ENCODE assay signal across 7 mouse cellular contexts in the genomic region with DNA sequence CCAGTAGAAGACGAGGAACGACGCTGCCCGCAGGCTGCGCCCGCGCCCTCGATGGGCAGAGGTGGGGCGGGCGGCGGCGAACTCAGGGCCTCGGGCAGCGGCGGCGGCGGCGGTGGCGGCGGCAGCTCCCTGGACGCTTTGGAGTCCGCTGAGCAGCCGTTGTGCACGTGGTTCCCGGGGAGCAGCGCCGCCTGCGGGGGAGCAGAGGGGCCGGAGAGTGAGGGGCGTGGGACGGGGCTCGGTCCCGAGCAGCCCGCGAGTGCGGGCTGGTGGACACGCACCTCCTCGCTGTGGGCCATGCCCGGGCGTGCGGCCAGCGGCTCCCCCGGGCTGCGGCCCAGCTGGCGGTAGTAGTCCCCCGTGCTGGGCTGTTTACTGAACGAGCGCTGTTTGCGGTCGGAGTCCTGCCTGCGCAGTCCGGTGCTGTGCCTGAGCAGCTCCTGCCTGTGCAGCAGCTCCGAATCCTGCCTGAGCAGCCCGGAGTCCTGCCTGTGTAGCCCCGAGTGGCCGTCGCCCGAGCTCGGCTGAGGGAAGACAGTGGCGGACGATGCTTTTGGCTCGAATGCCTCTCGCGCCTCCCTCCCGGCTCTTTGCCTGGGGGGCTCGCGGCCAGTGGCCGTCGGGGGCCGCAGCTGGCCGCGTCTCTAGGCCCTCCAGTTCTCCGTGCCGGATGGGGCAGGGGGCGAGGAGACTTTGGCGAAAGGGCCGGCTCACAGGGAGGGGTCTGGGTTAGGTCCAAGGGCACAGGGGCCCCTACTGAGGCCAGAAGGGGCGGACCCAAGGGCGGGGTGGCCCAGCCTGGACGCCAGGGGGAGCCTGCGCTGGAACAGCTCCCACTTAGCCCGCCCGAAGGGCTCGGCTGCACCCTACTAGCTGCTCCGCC. TPM values are rescaled to one million over a fixed set of nuclear protein-coding genes. Genes with fewer than 3 reads are reported as not detected.
DNase-seq lines count a peak whose midpoint lies in the region; ATAC-seq lines count a peak whose summit lies in the region.

No protein-coding gene starts in this region.

- no peaks in the 10 kb centered on the region for H3K36me3 ChIP-seq in neural tube, embryonic 14.5 days (ENCODE audit: control insufficient read depth, insufficient read depth, low read length)

- H3K27me3 ChIP-seq in neural tube, embryonic 14.5 days (ENCODE audit: control insufficient read depth, insufficient read depth, low read length), result peaks cover 71% of the 10 kb centered on the region

- peak overlapping the region; percentile 48 for H3K4me2 ChIP-seq in neural tube, embryonic 14.5 days (ENCODE audit: low read depth, low read length)

- H3K4me1 ChIP-seq in brown adipose tissue, adult 24 weeks (ENCODE audit: control insufficient read depth, insufficient read depth, insufficient read length, low read length), result peaks cover 3% of the 10 kb centered on the region; the same call in 1 of the 2 replicates
- H3K4me1 ChIP-seq in neural tube, embryonic 14.5 days (ENCODE audit: control insufficient read depth, insufficient read depth, low read length), result peaks cover 19% of the 10 kb centered on the region

- no peak overlapping the region for H3K27ac ChIP-seq in brown adipose tissue, adult 24 weeks (replicated peaks; ENCODE audit: low read depth, low read length)
- H3K27ac ChIP-seq in neural tube, embryonic 14.5 days (ENCODE audit: low read depth, low read length), result no peak overlapping the region

- peak; percentile 79 for ATAC-seq in neural tube, embryonic 14.5 days (ENCODE audit: low read depth)

- no peak overlapping the region for H3K9ac ChIP-seq in neural tube, embryonic 14.5 days (replicated peaks; ENCODE audit: low read depth, low read length)

- 1% methylated on average over 68 of the region's 85 CpGs for WGBS in neural tube, embryonic 14.5 days

- H3K4me3 ChIP-seq in brown adipose tissue, adult 24 weeks (ENCODE audit: insufficient read depth, low read depth, low read length), result peak overlapping the region; percentile 40
- H3K4me3 ChIP-seq in neural tube, embryonic 14.5 days (ENCODE audit: low read depth, low read length), result peak overlapping the region; percentile 21

- DNase-seq in thymus, postnatal 36 days, result peak; percentile 50 to 54
- DNase-seq in thymus, postnatal 25 days, result no peak
- DNase-seq in heart, adult 8-10 months (ENCODE audit: low spot score), result peak; percentile 33
- peak; percentile 74 for DNase-seq in kidney, adult 11 months
- DNase-seq in lung, adult 18-20 months, result peak; percentile 62 to 72

- no peaks in the 10 kb centered on the region for H3K9me3 ChIP-seq in neural tube, embryonic 14.5 days (ENCODE audit: control insufficient read depth, low read length)

RNA-seq across cellular contexts. Expression of a gene that starts 15.3 kb away (rescaled TPM):
- 1.9 TPM in 1 of 2 replicates, not detected in the other for polyA plus RNA-seq in brown adipose tissue, adult 24 weeks (2012; ENCODE audit: insufficient read depth, insufficient read length, missing spikeins)
- 1 to 10 TPM; 1.1 to 3.2 (median 1.8) TPM for total RNA-seq in heart, adult 8-10 months (2022)
- 0.54 and 1.1 TPM in 2 replicates for polyA plus RNA-seq in neural tube, embryonic 14.5 days (2014; fragmentation: Nextera tagmentation; extraction: Ambion mirVana)

RNA-seq across cellular contexts. Expression of a gene that starts 21.2 kb away (rescaled TPM):
- polyA plus RNA-seq in brown adipose tissue, adult 24 weeks (2012; ENCODE audit: insufficient read depth, insufficient read length, missing spikeins), result 1.0 TPM in 1 of 2 replicates, not detected in the other
- total RNA-seq in heart, adult 8-10 months (2022), result 1 to 10 TPM; 2.6 to 3.5 (median 3.0) TPM
- polyA plus RNA-seq in neural tube, embryonic 14.5 days (2014; fragmentation: Nextera tagmentation; extraction: Ambion mirVana), result 0.52 and 0.64 TPM in 2 replicates

RNA-seq across cellular contexts. Expression of a gene that starts 27.7 kb away (rescaled TPM):
- not detected in 2 replicates for polyA plus RNA-seq in brown adipose tissue, adult 24 weeks (2012; ENCODE audit: insufficient read depth, insufficient read length, missing spikeins)
- total RNA-seq in heart, adult 8-10 months (2022), result not detected
- not detected in 2 replicates for polyA plus RNA-seq in neural tube, embryonic 14.5 days (2014; fragmentation: Nextera tagmentation; extraction: Ambion mirVana)

RNA-seq across cellular contexts. Expression of a gene that starts 46.9 kb away (rescaled TPM):
- 15.6 and 19.4 TPM in 2 replicates for polyA plus RNA-seq in brown adipose tissue, adult 24 weeks (2012; ENCODE audit: insufficient read depth, insufficient read length, missing spikeins)
- 10 to 100 TPM; 63.9 to 80.9 (median 69.3) TPM for total RNA-seq in heart, adult 8-10 months (2022)
- polyA plus RNA-seq in neural tube, embryonic 14.5 days (2014; fragmentation: Nextera tagmentation; extraction: Ambion mirVana), result 332 and 348 TPM in 2 replicates

RNA-seq across cellular contexts. Expression of a gene that starts 58.7 kb away (rescaled TPM):
- 2.3 and 5.7 TPM in 2 replicates for polyA plus RNA-seq in brown adipose tissue, adult 24 weeks (2012; ENCODE audit: insufficient read depth, insufficient read length, missing spikeins)
- total RNA-seq in heart, adult 8-10 months (2022), result 10 to 100 TPM; 11.9 to 15.0 (median 14.3) TPM
- polyA plus RNA-seq in neural tube, embryonic 14.5 days (2014; fragmentation: Nextera tagmentation; extraction: Ambion mirVana), result 9.6 and 11.7 TPM in 2 replicates
